Mouse (Mus musculus): ENCODE results near the gene Zfp39.

DNA sequence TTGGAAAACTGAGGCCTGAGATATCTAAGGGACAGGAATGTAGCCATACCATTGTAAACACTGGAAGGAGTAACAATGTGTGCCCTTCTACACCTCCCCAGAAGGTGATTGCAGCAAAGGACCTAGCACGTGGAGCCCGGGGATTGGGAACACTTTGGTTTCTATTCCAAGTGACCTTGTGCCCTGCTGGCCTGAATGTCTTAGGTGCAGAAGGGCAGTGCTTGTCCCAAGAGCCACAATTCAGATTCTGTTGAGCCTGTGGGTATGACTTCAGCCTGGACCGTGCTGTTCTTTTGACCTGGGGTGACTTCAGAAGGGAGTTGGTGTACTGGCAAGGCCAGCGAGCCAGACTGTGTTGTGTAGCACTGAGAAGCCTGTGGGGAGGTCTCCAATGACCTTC lies 33.1 kb downstream of the Zfp39 start:
- TF ChIP-seq E2F4 (IDR thresholded peaks at IDR 0.05; ENCODE audit: insufficient replicate concordance, low read depth, low read length), result no peak
- TF ChIP-seq MYC (IDR thresholded peaks at IDR 0.05; ENCODE audit: low read depth, low read length), result no peak
- TF ChIP-seq UBTF (IDR thresholded peaks at IDR 0.05; ENCODE audit: low read depth, low read length), result no peak
- no peak for TF ChIP-seq MXI1 (IDR thresholded peaks at IDR 0.05; ENCODE audit: low read depth, low read length)
- no peak for TF ChIP-seq EP300 (IDR thresholded peaks at IDR 0.05; ENCODE audit: low read length)
- TF ChIP-seq TBP (conservative IDR thresholded peaks at IDR 0.05; ENCODE audit: low read depth, low read length), result no peak
- no peak for TF ChIP-seq POLR2A (IDR thresholded peaks at IDR 0.05; ENCODE audit: low read depth, low read length)
- TF ChIP-seq CTCF (conservative IDR thresholded peaks at IDR 0.05 in 1 of 2, IDR thresholded peaks at IDR 0.05 in 1 of 2; ENCODE audit: low read depth in 2 of 2, low read length in 2 of 2), result no peak

All from CH12.LX (cell line).